Mouse (Mus musculus): ENCODE measurements around the gene Elovl4. TPM values are rescaled to one million over a fixed set of nuclear protein-coding genes. Genes with fewer than 3 reads are reported as not detected.

Elovl4 gene
- polyA plus RNA-seq (2012; rRNA removed), result 0.03 and 0.06 TPM in 2 replicates

DNA sequence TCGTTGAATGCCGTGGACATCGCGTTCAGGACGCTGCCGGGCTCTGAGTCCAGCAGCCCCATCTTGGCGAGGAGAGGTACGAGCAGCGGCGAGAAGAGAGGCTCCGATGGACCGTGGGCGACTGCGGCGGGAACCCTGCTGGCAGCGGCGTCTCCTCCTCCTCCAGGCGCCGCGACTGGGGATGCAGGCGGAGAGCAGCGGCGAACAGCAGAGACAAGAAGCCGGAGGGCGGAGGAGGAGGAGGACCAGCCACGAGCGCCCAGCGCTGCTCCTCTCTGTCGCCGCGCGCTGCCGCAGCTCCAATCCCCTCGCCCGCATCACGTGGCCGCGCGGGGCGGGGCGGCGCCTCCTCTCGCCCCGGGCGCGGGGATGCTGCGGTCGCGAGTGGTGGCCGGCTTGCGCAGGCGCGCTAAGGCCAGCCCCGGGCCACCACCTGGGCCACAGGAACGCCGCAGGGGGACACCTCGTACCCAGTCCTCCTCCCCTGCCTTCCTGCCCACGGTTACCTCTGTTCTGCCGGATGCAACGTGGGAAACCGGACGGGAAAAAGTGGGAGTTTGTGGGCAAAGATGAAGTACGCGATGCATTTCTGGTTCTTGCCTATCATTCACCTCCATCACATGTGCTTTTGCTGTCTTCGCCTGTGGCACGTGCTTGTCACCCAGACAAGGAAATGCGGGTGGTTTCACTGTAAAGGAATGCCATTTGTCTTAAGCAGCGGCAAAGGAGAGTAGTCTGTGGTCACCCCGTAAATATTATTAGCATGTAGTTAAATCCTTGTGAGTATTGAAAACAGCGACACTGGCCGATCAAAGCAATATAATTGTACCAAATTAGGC, at the start of gene Elovl4:
Gene Elovl4, minus strand, starts transcription at position 301 of the 839 bp plus-strand sequence.

DNA sequence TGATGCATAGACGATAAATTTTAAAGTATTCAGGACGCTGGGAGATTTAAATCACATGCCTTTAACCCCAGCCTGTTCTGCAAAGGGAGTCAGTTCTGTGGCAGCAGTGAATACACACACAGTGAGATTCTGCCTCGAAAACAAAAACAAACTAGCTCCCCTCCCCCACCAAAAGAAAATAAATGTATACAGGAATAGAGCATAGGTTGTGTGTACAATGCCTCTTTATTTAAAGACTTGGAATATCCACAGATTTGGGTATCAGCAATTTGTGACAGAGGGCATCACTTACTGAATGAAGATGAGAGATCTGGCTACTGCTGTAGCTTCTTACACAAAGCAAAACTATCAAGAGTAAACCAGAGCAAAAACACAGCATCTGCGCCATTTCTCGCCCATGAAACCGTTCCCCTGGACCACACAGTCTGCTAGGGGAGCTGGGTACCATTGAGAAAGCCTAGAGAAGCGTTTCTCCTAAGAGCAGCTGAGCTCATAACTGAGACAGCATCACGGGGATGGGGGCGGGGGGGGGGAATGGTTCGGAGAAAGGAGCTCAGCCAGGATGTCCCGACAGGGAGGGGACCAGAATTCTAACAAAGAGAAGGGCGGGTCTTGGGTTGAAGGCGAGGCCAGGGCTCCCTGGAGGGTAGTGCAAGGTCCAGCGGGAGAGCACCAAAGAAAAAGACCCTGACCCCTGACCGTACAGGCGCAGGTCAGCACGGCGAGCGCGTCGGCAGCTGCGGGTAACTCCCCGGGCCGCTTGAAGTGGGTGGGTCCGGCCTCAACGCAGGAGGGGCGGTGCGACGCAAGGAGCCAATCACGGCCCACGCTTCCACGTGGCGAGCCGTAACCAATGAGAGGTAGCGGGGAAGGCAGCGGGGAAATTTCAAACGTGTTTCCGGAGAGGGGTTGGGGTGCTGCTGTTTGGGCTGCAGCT, 28.0 kb upstream of the Elovl4 start, which contains the start of gene Ttk:
Gene Ttk, plus strand, starts transcription at position 879 of the 937 bp plus-strand sequence.

Other genes starting within 250 kb of the Elovl4 start
- gene Ttk, start 28.4 kb upstream of the Elovl4 start, polyA plus RNA-seq (2012; rRNA removed), result 10.3 and 12.0 TPM in 2 replicates
- gene Bckdhb, start 118.9 kb upstream of the Elovl4 start, polyA plus RNA-seq (2012; rRNA removed), result 14.0 and 14.3 TPM in 2 replicates